Mouse (Mus musculus) mouse embryonic stem cell (cell line): ENCODE data around the gene Cldn14.

Experiments
- in situ Hi-C, 2 experiments: fragments of 300-500 bp; cut with MboI; formaldehyde crosslinking; loops; 1 replicate in 1 of 2; 3 replicates in 1 of 2; pipeline ENCODE4 v1.14.3; 2019 to 2020; ENCODE audit warnings: low sequenced_read_pairs in 2 of 2, low pct_unique_long_range_greater_than_20kb in 1 of 2, mixed read lengths in 1 of 2; ENCODE audit not compliant: unreplicated experiment in 1 of 2

Gene Cldn14

DNA sequence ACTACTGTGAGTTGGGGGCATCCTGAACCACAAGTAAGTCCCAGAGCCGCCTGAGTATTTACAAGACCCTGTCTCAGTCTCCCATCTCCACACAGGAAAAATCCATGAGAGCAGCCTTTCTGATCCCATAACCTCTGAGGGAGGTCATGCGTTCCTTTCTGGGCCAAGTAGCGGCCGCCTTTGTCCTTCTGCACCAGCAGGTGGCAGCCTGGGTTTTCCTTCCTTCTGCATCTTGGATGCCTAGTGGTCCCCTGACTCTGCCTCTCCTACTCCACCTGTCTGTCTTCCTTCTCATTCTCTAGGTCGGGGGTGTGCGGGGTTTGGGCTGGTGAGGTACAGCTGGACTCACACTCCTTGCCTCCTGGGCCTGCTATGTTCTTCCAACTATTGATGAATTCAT, 105.6 kb downstream of the Cldn14 start:
- in situ Hi-C loops = no loop called here

DNA sequence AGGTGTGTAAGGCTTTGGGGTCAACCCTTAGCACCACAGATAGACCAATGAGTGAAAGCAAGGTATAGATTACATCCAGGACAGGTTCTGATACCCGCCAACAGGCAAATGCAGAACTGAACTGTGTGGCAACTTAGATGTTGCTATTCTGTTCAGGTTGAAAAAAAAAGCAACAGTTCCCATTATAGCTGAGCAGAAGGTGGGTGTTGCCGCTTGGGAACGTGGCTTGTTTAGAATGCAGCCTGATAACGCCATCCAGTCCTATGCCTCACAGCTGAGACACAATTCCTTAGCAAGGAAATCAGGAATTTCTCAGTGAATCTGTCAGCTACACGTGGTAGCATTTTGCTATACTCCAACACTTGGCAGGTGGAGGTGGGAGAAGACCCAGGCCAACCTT, 115.4 kb downstream of the Cldn14 start:
- in situ Hi-C loops = no loop called here

DNA sequence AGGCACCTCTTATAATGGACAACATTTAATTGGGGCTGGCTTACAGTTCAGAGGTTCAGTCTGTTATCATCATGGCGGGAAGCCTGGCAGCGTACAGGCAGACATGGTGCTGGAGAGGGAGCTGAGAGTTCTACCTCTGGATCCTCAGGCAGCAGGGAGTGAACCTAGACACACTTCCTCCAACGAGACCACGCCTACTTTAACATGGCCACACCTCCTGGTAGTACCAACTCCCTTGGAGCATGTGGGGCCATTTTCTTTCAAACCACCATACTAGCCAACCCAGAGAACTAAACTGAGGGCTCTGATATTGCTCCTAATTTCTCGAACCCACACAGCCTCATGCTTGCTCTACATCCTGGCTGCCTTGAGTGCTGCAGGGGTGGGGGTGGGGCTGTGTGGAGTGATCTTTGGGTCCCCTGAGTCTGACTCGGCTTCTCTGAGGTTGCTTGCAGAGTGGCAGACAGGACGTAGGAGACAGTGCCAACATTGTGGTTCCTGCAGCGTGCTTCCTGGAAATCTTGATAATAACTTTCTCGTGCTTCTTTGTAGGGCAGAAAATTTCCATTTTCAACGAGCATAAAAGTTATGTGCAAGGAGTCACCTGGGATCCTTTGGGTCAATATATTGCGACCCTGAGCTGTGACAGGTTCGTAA, 117.6 kb downstream of the Cldn14 start:
- in situ Hi-C loops = no loop called here

DNA sequence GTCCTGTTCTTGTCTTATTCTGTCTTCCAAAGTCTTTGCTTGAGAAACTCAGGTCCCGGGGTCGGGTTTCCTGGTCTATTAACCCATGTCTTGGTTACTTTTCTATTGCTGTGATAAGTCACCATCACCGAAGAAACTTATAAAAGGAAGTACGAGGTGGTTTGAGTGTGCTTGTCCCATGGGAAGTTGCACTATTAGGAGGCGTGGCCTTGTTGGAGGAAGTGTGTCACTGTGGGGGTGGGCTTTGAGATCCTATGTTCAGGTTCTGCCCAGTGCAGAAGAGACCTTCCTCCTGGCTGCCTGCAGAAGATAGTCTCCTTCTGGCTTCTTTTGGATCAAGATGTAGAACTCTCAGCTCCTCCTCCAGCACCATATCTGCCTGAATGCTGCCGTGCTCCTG, 120.2 kb downstream of the Cldn14 start:
- in situ Hi-C loops = no loop called here

DNA sequence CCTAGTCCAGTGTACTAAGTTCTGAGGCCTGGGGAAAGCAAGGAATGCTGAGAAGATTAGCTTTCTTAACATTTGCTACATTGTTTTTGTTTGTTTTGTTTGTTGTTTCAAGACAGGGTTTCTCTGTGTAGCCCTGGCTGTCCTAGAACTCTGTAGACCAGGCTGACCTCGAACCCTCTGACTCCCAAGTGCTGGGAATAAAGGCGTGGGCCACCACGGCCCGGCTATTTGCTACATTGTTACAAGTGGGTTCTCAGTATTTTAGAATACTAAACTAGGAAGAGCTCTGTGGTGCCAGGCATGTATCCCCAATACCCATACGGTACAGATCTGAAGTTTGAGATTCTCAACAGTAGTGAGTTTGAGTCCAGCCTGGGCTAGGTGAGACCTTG, 123.9 kb downstream of the Cldn14 start:
- in situ Hi-C loops = no loop called here

DNA sequence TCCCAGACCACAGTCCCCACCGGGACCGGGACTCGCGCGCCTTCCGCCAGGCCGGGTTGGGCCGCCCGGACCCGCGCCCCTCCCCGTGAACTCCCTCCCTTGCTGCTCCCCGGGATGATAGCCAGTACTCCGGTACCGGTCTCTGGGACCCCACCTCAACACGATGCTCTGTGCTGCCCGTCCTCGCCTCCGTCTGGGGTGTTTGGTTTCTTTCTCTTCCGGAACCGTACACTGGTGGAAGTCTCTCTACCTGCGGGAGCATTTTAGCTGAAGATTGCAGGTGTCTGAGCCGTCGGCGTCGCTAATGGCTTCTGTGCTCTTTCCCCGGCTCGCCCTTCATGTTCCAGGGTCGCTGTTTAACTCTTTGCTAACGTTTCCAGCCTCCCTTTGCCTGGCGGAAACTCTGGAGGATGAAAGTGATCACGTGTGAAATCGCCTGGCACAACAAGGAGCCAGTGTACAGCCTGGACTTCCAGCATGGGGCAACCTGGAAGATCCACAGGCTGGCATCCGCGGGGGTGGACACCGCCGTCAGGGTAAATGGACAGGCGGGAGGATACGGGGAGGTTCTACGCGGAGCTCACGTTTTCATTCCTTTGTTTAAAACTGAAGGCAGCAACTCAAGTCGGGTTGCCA, 124.4 kb downstream of the Cldn14 start:
- in situ Hi-C loops = no loop called here

DNA sequence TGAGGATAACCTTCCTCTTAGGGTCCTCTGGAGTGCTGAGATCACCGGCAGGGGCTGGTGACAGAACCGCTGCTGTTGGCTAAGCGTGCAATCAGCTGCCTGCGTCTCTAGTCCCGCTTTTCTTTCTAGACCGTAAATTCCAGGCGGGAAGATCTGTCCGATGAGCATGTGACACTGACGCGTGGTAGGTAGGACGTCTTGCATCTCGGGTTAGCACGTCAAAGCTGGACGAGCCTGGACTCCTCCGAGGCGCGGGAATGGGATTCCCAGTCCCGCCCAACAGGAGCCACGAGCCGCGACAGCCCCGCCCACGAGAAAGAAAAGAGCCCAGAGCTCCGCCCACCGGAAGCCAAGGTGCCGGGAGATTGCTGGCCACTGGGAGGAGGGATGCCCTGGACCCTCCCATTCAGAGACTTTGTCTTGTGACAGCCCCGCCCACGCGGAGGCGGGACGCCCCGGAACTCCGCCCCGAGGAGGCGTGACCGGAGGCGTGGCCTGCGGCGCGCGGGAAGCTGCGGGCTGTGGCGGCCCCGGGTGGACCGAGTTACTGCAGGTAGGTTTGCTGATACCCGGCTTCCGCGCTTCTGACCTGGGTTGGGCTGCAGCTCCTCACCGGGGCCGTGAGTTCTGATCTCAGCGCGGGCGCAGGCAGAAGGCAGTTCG, 125.1 kb downstream of the Cldn14 start, which contains the start of gene Chaf1b:
Gene Chaf1b (plus strand): TSS at position 479 of the 663 bp plus-strand sequence.
- in situ Hi-C loops = no loop called here

DNA sequence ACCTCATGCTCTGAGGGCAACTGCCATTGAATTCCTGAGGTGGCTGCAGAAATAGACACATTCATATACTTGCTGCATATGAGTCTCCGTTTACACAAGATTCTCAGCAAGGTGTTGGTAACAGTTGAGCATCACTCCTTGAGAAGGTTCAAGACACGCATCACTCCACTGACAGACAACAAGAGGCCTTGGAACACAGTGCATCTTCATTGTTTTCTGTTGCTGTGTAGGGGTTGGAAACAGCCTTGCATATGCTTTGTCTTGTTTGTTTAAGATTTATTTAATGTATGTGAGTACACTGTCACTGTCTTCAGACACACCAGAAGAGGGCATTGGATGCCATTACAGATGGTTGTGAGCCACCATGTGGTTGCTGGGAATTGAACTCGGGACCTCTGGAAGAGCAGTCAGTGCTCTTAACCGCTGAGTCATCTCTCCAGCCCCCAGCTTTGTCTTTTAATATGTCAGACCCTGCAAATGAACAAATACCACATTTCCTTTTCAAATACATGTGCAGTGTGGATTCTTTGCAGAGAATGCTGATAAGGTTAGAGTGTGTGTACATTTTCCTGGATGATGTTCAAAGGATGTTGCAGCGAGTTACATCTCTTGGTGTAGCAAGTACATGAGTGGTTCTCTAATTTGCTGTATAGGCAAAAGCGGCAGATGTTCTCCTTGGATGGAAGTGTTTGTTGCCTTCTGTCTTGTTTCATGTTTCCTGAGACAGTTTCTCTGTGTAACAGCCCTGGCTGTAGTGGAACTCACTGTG, 130.8 kb downstream of the Cldn14 start:
- in situ Hi-C loops = loop anchor here in 1 of 2 experiments (5.0 kb wide), 1 partner anchor 35 kb away; no protein-coding TSS in a partner anchor

DNA sequence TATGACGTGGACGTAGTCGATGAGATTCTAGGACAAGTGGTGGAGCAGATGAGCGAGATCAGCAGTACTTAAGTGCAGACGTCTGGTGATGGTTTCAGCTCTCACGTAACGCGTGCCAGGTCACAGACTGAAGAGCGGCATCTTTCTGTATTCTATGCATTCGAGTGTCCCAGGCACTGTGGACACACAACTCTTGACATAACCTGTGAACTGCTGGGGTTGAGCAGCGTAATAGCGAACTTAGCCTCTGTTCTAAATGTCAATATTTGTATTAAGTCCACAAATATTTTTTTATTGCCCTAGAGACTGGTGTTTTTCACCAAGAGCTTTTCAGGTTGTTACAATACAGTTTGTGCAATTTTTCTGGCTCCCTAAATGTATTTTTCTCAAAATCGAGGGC, 133.8 kb downstream of the Cldn14 start:
- in situ Hi-C loops = loop anchor here in 1 of 2 experiments (5.0 kb wide), 1 partner anchor 33 kb away; no protein-coding TSS in a partner anchor
